Mouse (Mus musculus) cortical plate, adult 2 months (tissue): ENCODE measurements around the gene Atp6v0a1.

ENCODE experiments used
- CTCF ChIP-seq: fragments of 200-500 bp; IDR thresholded peaks from 2 replicates; pipeline ENCODE4 v1.5.1; 2011; ENCODE audit warnings: mild to moderate bottlenecking, control low read depth, low read length; ENCODE audit not compliant: insufficient read depth; ENCODE audit errors: extremely low read depth
- POLR2A ChIP-seq: fragments of 200-500 bp; IDR thresholded peaks from 2 replicates; pipeline ENCODE4 v1.6.1; 2011; ENCODE audit warnings: mild to moderate bottlenecking, low read length, control low read depth; ENCODE audit not compliant: insufficient read depth; ENCODE audit errors: extremely low read depth

DNA sequence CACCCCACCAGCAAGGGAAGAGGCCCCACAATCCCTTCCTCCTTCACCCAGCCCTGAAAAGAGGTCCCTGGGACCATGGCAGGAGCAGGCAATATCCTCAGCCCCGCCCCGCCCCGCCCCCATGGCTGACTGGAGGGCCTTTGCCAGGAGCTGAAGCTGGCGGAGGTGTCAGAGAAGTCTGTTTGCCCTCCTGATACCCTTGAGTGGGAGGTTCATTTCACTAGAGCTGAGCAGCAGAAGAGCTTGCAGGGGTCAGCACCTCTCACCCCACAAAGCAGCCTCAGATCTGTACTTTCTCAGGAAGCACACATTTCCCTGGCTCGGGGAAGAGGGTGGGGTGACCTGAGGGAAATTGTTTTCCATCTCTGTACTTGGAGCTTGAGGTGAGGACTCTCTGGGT lies 49.5 kb downstream of the Atp6v0a1 start:
- no peak for TF ChIP-seq CTCF
- TF ChIP-seq POLR2A: no peak
